Mouse (Mus musculus) layer of hippocampus, postnatal 10 days (tissue): Measurements from ENCODE around the gene Spata31. TPM values are rescaled to one million over a fixed set of nuclear protein-coding genes. Genes with fewer than 3 reads are reported as not detected.
A peak's percentile ranks its signal among the peaks of the same experiment; 100 is the strongest.

Experiments used
- DNase-seq, 2 experiments: peaks; one replicate each; pipeline ENCODE4 v3.0.0; 2021; ENCODE audit warnings: low spot score in 2 of 2
- long read RNA-seq: library from polyadenylated mRNA; stranded (forward); transcript quantifications from one replicate; pipeline ENCODE4 v2.0.0, GENCODE M21; 2023
- total RNA-seq, 2 experiments: library from RNA; stranded (reverse); gene quantifications; 2 replicates each; pipeline ENCODE4 v1.2.3; 2021

The Spata31 gene
- not detected for total RNA-seq
- long read RNA-seq: 0 reads

- DNase-seq: no peak
Measured at GRCm38 (mm10) chr13:64917191-64917590, at the start of gene Spata31. Spata31 (plus strand) TSS chr13:64917406.

- DNase-seq: no peak
Measured at GRCm38 (mm10) chr13:64903132-64903531, 14.1 kb upstream of the Spata31 start.

- DNase-seq: peak; percentile 12 to 37
Measured at GRCm38 (mm10) chr13:64903585-64904208, 13.5 kb upstream of the Spata31 start, which contains the start of gene Cntnap3. Cntnap3 (minus strand) TSS chr13:64903955.

Other genes with a start within 250 kb of the Spata31 start
- 1 to 10 TPM; 7.3 to 9.6 TPM for gene Cntnap3, start 13.5 kb upstream of the Spata31 start, total RNA-seq
- gene Spata31d1c, start 115.7 kb downstream of the Spata31 start, total RNA-seq: not detected
- gene Prss47, start 135.4 kb downstream of the Spata31 start, total RNA-seq: not detected
- 10 to 100 TPM; 32.0 to 33.3 TPM for gene Mfsd14b, start 195.6 kb downstream of the Spata31 start, total RNA-seq
- gene Olfr465-ps1, start 220.7 kb downstream of the Spata31 start, total RNA-seq: not detected
- not detected for gene Olfr466, start 232.8 kb downstream of the Spata31 start, total RNA-seq